Mouse (Mus musculus) retina, adult 2 months (tissue): ENCODE measurements around the gene Med26.

Experiments used
- DNase-seq: peaks from one replicate; pipeline ENCODE4 v3.0.0-alpha.2; 2012; ENCODE audit warnings: low read depth, low spot score

Gene Med26

DNA sequence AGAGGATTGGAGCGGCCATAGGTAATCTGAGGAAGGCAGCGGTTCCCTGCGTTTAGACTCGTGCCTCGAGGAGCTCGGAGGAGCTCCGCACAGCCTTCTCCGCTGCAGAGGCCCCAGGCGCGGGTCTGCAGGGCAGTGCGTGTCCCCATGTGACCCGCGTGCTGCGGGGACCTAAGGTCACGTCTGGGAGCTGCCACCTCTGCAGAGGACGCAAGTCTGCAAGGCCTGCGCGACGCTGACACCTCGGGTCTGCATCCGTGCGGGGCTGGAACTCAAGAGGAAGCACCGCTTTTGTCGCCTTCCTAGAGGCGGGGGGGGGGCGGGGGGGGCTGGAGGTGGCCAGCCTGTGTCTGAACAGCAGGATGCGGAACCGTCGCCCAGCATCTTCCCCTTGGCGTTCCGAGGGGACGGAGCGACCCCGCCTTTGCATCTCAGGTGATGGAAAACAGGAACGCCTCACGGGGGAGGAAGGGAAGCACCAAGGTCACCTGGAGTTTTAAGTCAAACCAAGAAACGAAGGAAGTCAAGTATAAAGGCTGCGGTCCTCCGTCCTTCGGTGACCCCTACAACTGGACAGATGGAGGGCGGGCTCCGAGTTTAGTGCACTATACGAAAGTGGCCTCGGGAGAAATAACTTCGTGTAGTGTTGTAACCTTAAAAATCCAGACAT lies 709 bp upstream of the Med26 start:
- DNase-seq: no peak

- no peak for DNase-seq
These were observed 808 bp downstream of the Med26 start for GRCm38 (mm10) chr8:72547122-72547801.

- no peak for DNase-seq
These were observed 8.8 kb downstream of the Med26 start for GRCm38 (mm10) chr8:72539234-72539633.

GRCm38 (mm10) chr8:72534888-72535287 lies 13.2 kb downstream of the Med26 start:
- no peak for DNase-seq

DNA sequence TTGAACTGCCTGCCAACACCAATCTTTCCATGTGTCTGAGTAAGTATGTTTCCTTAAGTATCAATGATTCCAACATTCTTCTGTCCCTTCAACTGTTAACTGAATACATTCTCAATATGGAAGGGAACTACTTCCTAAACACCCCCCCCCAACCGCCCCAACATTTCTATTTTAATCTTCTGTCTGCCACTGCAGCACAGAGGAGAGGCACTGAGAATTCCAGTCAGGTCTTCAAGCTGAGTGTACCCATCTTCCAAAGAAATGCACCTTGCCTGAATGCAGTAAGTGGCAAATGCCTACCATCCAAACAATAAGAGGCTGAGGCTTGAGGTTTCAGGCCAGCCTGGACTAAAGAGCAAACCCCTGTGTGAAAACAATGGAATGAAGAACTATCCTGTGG lies 16.0 kb downstream of the Med26 start:
- DNase-seq: no peak

DNA sequence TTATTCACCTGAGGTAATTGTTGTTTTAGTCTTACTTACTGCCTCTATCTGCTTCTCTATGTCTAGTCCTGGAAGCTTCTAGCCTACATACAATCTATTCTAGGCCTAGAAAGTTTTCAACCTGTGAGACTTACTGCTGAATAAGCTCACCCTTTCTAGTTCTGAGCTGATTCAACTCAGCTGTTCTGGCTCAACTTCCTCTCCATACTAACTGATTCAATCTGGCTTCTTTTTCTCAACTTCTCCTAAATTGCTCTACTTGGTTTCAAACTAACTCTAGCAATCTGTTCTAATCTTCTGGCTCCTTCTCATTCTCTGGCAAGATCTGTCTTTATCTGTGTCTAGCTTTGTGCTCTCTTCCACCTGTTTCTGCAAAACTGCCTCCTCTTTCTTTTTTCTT lies 26.2 kb downstream of the Med26 start:
- DNase-seq: no peak

DNA sequence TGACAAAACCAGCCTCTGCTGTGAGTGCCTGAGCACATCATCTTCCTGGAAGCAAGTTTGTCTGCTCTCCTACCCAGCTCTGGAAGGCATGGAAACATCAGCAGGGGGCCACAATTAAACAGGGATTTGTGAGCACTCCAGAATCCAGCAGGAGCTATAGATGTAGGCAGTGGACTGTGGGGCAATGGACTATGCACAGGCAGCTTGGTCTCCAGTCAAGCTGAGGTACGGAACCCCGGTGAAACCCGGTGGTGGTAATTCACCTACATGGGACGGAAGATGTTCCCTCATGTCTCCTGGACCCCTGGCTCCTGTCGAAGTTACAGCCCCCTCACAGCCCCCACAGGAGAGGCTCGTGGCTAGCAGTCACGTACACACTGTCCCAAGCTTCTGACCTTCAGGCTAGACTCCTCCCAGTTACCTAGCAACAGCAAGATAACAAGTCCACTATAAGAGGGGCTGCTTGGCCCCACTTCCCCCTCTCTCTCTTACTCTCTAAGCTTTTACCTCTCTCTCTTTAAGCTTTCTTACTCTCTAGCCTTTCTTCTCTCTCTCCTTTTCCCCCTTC lies 30.6 kb downstream of the Med26 start:
- DNase-seq: no peak

DNA sequence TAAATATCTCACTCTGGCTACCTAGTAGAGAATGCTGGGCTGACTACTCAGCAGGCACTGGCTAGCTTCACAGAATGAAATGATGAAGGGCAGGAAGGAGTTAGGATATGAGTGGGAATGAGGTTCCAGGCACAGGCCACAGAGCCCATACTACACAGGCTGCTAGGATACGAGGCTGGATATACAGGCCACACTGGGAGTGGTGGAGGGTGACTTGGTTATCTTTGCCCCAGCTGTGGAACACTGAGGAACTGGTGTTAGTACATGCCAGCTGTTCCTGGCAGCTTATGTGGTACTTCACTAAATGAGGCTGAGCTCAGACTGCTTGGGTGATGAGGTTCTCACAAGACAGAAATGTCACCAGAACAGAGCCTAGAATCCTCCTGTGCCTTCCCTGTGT lies 34.9 kb downstream of the Med26 start:
- no peak for DNase-seq

DNA sequence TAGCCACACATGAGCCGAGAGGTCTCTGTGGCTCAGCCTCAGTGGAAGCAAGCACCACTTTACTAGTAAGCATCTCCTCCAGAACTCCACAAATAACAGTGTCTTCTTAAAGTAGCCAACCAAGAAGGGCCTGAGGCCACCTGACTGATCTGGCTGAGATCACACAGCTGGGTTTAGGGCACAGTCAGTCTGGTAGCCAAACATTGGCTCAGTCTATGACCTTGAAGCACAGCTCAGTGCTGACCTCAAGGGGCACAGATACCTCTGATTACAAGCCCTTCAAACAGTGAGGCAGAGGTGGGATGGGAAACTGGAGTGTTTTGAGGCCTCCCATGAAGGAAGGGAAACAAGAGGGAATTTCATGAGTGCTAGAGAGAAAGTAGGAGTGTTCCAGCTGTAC lies 35.4 kb downstream of the Med26 start:
- DNase-seq: no peak

DNA sequence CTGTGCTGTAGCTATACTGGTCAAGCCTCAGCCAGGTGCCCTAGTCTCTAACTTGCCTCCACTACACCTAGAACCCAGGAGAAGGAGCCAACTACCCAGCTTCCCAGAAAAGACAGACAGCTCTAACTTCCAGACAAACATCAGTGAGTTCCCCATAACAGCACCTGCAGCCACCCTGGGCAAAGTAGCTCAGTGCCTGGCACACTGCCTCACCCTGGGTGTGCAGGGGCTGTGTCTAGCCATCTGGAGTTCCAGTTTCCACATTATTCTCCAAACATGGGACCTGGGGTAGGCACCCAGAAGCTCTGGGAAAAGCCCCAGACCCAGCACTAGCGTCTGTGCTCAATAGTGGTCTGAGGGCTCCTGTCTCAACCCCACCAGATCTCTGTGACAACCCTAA lies 40.6 kb downstream of the Med26 start:
- DNase-seq: no peak

GRCm38 (mm10) chr8:72504637-72505314 lies 43.3 kb downstream of the Med26 start:
- DNase-seq: no peak

GRCm38 (mm10) chr8:72504137-72504536 lies 43.9 kb downstream of the Med26 start:
- DNase-seq: no peak

- DNase-seq: no peak
These were observed 47.5 kb downstream of the Med26 start for GRCm38 (mm10) chr8:72500521-72500931.

- no peak for DNase-seq
These were observed 48.4 kb downstream of the Med26 start for GRCm38 (mm10) chr8:72499521-72500284.

DNA sequence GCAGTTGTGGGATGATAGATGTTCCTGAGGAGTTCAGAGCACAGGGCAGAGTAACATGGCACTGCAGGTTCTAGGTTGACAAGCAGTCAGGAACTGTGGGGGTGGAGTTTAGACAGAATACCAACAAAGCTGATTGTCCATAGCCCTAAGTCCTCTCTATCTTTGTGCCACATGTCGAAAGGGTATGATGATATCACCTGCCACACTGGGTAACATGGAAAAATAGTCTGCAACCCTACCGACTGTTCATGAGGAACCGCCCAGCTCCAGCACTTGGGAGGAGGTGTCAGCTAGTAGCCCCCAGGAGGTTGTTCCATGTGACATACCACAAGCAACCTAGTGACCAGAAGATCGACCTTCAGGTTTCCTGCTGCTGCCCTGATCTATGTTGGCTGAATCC lies 49.5 kb downstream of the Med26 start:
- no peak for DNase-seq

DNA sequence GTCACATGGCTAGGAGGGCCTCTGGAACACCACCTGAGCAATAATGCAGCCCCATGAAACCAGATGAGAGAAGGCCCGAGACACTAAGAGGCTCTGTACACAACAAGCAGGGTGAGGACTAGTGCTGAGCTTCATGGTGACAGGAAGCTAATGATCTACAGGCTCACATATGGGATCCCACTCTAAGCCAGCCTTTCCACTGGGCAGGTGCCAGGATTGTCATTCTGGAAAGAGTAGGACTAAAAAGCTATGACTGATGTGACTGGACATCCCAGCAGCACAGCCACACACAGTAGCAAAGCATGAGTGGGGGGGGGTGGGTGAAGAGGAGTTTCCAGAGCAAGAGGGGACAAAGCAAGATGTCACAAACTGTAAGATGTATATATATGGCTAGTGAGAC lies 50.2 kb downstream of the Med26 start:
- DNase-seq: no peak

DNA sequence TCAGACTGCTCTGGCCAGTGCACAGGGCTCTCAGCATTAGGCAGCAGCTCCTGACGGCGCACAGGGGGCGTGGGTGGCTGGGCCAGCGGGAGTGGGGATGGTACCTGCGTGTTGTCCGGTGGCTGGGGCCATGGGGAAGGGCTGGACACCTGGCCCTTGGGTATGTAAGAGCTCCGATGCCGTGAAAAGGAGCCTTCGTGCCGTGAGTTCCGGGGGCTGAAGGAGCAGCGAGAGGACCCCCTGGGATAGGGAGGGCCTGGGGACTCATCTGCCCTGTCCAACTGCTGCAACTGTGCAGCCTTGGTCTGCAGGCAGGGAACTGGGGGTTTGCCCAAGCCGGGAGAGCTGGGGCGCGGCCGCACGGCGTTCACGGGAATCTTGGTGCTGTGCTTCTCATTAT lies 51.9 kb downstream of the Med26 start:
- no peak for DNase-seq

DNA sequence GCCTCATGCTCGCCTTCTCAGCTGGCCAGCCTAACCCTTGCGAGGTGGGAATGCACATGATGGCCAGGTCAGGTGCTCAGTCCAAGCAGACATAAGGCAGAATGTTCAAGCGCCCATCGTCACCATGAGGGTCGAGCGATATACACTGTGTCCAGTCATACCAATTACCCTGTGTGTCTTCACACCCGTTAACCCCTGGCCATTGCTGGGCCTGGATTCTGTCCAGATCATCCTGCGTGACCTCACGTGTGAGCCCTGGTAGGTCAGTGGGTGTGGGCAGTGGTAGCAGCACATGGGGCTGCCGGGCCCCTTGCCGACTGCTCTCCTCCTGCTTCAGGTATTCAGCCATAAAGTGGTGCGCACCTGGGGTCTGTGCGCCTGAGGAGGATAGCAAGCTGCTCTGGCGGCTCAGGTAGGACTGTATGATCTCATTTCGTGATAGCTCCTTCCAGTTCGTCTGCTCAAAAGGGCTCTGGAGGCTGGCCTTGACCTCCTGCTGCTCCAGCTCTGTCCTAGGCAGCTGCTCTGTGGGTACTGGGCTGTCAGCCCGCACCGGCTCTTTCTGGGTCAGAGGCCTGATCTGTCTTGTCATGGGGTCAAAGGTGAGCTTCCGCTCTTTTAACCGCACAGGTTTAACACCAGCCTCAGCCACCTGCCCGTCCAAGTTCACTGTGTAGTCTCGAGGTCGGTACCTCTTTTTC lies 52.5 kb downstream of the Med26 start:
- no peak for DNase-seq

DNA sequence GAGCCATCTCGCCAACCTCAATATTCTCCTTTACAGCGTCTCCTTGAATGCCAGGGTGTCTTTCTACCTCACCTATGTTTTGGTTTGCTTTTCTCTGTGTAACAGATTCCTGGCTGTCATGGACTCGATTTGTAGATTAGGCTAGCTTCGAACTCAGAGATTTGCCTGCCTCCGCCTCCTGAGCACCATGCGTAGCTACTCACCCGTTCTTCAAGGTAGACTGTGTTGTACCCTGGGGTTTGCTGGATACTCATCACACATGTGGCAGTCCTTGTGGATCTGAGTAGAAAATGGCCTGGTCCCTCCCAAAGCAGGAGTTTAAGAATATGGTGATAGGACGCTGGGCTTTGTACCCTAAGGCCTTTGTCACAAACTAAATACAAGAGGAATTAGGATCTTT lies 54.7 kb downstream of the Med26 start:
- no peak for DNase-seq

GRCm38 (mm10) chr8:72492622-72493081 lies 55.4 kb downstream of the Med26 start:
- DNase-seq: peak; percentile 99
